Mouse (Mus musculus) heart, embryonic 11.5 days (tissue): Measurements from ENCODE around the gene Pdha2. TPM values are rescaled to one million over a fixed set of nuclear protein-coding genes. Genes with fewer than 3 reads are reported as not detected.

ENCODE experiments used
- ATAC-seq: fragments of 200-750 bp; cut with Nextera tagmentation; replicated peaks from 2 replicates; pipeline ENCODE4 v1.8.0; 2017; ENCODE audit warnings: moderate library complexity; ENCODE audit not compliant: insufficient number of reproducible peaks, low FRiP score, low TSS enrichment
- H3K27ac ChIP-seq: fragments of 300-500 bp; sonication (generic); 2 replicates; pipeline ENCODE4 v1.5.1; 2014; ENCODE audit warnings: mild to moderate bottlenecking, low read depth, low read length
- H3K27me3 ChIP-seq: fragments of 300-500 bp; sonication (generic); 2 replicates; pipeline ENCODE4 v1.6.1; 2014; ENCODE audit warnings: mild to moderate bottlenecking, low read length, mixed read lengths; ENCODE audit not compliant: control insufficient read depth, insufficient read depth
- H3K36me3 ChIP-seq: fragments of 300-500 bp; sonication (generic); 2 replicates; pipeline ENCODE4 v1.6.1; 2014; ENCODE audit warnings: mild to moderate bottlenecking, low read length, moderate library complexity, mixed read lengths; ENCODE audit not compliant: control insufficient read depth, insufficient read depth
- H3K4me1 ChIP-seq: fragments of 300-500 bp; sonication (generic); 2 replicates; pipeline ENCODE4 v1.6.1; 2014; ENCODE audit warnings: low read length; ENCODE audit not compliant: control insufficient read depth, insufficient read depth
- H3K4me2 ChIP-seq: fragments of 300-500 bp; sonication (generic); 2 replicates; pipeline ENCODE4 v1.6.1; 2014; ENCODE audit warnings: mild to moderate bottlenecking, moderate library complexity
- H3K4me3 ChIP-seq: fragments of 300-500 bp; sonication (generic); 2 replicates; pipeline ENCODE4 v1.5.1; 2014; ENCODE audit warnings: low read depth, low read length
- H3K9ac ChIP-seq: fragments of 300-500 bp; sonication (generic); 2 replicates; pipeline ENCODE4 v1.6.1; 2014; ENCODE audit warnings: mild to moderate bottlenecking, low read depth, low read length, moderate library complexity
- H3K9me3 ChIP-seq: fragments of 300-500 bp; sonication (generic); replicated peaks from 2 replicates; pipeline ENCODE4 v1.6.1; 2016; ENCODE audit warnings: low read length; ENCODE audit not compliant: control insufficient read depth
- WGBS: fragments of 180-500 bp; shearing (Covaris S2); extraction: QIAGEN DNeasy Blood & Tissue Kit; methylation state at CpG from one replicate; pipeline ENCODE4 v1.1.7; 2014; ENCODE audit not compliant: insufficient replicate concordance; 5-methylcytosine and 5-hydroxymethylcytosine counted together
- polyA plus RNA-seq: library from polyadenylated mRNA; unstranded; fragments of >200 nt; fragmentation: Nextera tagmentation; extraction: Ambion mirVana; gene quantifications from 2 replicates; pipeline ENCODE4 v1.2.1, GENCODE M21; 2014

Pdha2 gene
- polyA plus RNA-seq, 1 experiment from 2014 or later, result not detected

DNA sequence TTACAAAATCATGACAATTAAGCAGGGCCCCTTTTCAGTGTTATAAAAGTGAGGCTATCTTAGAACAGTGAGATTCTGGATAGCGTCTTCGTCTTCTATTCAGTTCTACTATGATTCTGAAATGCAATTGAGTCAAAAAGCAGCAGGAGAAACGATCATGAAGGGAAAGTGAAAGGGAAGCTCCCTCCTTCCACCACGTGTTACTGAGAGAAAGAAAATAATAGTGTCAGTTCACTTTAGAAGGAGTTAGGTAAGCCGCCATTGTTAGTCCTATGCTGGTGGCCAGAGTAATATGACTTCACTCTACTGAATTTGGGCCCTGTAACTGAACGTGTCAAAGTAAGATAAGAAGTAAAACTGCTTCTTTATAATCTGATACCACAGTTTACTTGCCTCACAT lies 4.1 kb upstream of the Pdha2 start:
- ATAC-seq, result no peak
- WGBS, result 72% methylated on average over 6 of the region's 6 CpGs
- H3K27ac ChIP-seq, result no peak overlapping the region
- H3K36me3 ChIP-seq, result no peaks in the 10 kb centered on the region
- no peak overlapping the region for H3K9ac ChIP-seq
- no peaks in the 10 kb centered on the region for H3K9me3 ChIP-seq
- no peak overlapping the region for H3K4me3 ChIP-seq
- no peak overlapping the region for H3K4me2 ChIP-seq
- H3K4me1 ChIP-seq, result 0 out of 2 replicates have a peak, but pooled peaks cover 3% of the 10 kb centered on the region
- H3K27me3 ChIP-seq, result no peaks in the 10 kb centered on the region

DNA sequence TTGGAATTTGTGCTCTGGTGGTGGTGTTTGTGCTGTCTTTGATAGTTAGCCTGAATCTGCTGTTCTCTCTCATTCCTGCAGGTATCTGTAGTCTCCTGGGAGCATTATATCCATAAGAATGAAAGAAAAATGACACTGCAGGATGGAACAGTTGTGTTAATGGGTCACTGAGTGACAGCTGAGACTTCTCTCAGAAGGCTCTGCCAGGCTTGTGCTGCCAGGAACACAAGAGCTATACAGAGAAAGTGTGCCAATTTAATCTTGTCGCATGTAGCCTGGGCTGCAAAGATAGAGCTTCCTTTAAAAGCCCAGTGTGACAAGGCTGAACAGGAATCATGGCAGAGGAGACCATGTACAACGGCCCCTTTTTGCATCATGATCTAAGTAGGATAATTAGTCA lies 2.6 kb upstream of the Pdha2 start:
- WGBS, result 76% methylated on average over 2 of the region's 2 CpGs
- Histone ChIP-seq H3K9ac (no peak overlapping the region), H3K36me3 (no peaks in the 10 kb centered on the region), H3K9me3 (no peaks in the 10 kb centered on the region), H3K4me2 (no peak overlapping the region), H3K27me3 (no peaks in the 10 kb centered on the region), H3K4me1 (0 out of 2 replicates have a peak, but pooled peaks cover 3% of the 10 kb centered on the region), H3K27ac (no peak overlapping the region), H3K4me3 (no peak overlapping the region)
- no peak for ATAC-seq

DNA sequence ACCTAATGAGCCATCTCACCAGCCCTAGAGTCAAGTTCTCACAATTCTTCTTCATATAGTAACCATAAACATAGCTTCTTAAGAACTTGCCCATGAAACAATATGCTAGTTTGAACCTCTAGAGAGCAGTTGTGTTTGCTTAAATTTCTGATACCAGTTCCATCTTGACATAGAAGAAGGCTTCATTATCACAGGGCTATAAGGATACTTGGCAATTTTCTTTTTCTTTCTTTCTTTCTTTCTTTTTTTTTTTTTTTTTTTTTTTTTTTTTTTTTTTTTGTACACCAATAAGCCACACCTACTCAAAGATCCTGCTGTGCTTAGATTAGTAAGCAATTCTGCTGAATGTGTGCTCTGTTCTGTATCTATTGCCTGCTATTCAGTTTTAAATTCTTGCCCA lies 2.0 kb upstream of the Pdha2 start:
- no peaks in the 10 kb centered on the region for H3K27me3 ChIP-seq
- H3K9me3 ChIP-seq, result no peaks in the 10 kb centered on the region
- H3K9ac ChIP-seq, result no peak overlapping the region
- no peak overlapping the region for H3K4me3 ChIP-seq
- H3K4me2 ChIP-seq, result no peak overlapping the region
- no peaks in the 10 kb centered on the region for H3K36me3 ChIP-seq
- H3K27ac ChIP-seq, result no peak overlapping the region
- H3K4me1 ChIP-seq, result 0 out of 2 replicates have a peak, but pooled peaks cover 3% of the 10 kb centered on the region
- no peak for ATAC-seq

DNA sequence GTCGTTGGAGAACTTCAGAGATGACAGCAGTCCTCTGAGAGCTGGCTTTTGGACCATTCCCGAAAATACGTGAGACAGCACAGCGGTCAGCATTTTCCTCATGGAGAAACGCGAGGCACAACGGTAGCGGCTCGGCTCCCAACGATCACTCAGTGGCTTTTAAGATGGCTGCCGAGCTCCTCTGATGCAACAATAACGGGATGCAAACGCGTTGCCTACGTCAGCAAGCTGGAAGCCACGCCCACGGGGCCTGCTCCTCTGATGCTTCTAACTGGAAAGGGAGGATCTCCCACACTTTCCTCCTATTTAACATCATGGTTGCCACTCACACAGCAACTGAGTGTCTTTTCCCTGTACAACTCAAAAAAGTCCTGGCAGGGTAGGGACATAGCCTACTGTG lies 511 bp downstream of the Pdha2 start:
- Histone ChIP-seq H3K27ac (no peak overlapping the region), H3K36me3 (no peaks in the 10 kb centered on the region), H3K9me3 (no peaks in the 10 kb centered on the region), H3K4me3 (no peak overlapping the region), H3K9ac (no peak overlapping the region), H3K4me2 (no peak overlapping the region), H3K27me3 (no peaks in the 10 kb centered on the region), H3K4me1 (no peaks in the 10 kb centered on the region)
- no peak for ATAC-seq
- 89% methylated on average over 17 of the region's 17 CpGs for WGBS

DNA sequence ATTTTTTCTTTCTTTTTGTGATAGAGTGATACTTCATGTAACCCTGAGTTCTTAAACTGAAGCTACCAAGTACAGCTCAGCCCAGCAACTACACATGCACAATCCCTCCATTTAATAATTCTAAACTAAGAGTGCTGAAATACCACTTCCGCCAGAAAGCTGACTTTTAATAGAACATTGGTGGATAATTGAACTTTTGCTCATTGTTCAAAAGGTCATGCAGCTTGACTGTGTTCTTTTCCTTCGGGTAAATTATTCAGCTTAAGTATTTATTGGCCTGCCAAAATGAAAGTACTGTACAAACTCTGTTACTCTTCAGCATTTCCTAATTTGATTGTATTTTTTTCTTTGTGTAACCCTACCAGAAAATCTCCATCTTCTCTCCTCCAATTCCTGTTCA lies 10.4 kb downstream of the Pdha2 start:
- H3K27me3 ChIP-seq, result no peaks in the 10 kb centered on the region
- H3K27ac ChIP-seq, result no peak overlapping the region
- no peak for ATAC-seq
- no peaks in the 10 kb centered on the region for H3K4me1 ChIP-seq
- 77% methylated on average over 2 of the region's 2 CpGs for WGBS
- no peak overlapping the region for H3K4me3 ChIP-seq
- H3K9ac ChIP-seq, result no peak overlapping the region
- no peak overlapping the region for H3K4me2 ChIP-seq
- no peaks in the 10 kb centered on the region for H3K9me3 ChIP-seq
- H3K36me3 ChIP-seq, result no peaks in the 10 kb centered on the region

DNA sequence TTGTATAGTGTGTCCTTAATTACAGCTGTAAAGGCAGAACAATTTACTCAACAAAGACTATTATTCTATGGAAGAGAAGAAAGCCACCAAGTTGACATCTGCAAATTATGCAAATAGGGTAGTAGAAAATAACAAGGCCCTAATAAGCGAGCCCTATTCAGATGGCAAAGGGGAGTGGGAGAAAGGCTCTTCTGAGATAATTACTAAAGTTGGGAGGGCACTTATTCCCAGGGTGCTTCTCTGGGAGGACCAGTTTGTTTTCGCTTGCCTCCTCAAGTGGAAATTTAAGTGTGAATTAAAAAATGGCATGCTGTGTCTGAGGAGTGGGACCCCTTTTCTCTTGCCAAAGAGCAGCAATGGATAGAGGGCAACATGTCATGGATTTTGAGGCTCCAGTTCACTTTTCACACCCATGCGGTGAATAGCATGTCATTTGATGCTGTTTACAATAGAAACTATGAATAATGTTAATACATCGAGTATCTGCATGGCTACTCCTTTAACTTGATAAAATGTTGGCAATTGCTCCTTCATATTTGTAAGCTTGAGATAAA lies 14.8 kb downstream of the Pdha2 start:
- ATAC-seq, result no peak
- H3K4me1 ChIP-seq, result no peaks in the 10 kb centered on the region
- no peak overlapping the region for H3K4me2 ChIP-seq
- no peak overlapping the region for H3K4me3 ChIP-seq
- H3K27me3 ChIP-seq, result no peaks in the 10 kb centered on the region
- H3K27ac ChIP-seq, result no peak overlapping the region
- H3K36me3 ChIP-seq, result no peaks in the 10 kb centered on the region
- H3K9ac ChIP-seq, result no peak overlapping the region
- WGBS, result 71% methylated on average over 4 of the region's 4 CpGs
- no peaks in the 10 kb centered on the region for H3K9me3 ChIP-seq

DNA sequence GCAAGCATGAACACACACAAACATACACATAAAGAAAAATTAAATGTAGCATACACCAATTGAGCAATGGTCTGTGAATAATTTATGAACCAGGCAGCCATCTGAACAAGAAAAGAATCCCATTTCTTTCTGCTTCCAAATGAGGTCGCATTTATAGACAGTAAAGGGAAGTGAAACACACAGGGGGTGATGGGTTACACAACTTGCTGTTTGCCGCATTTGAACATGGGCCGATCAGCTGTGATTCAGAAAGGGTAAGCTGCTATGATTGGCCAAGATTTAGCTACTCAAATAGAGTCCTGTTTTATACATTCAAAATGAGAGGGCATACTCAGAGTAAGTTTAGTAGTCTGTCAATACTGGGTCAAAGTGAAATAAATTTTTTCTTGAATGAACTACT lies 20.5 kb downstream of the Pdha2 start:
- no peak overlapping the region for H3K4me2 ChIP-seq
- H3K27me3 ChIP-seq, result no peaks in the 10 kb centered on the region
- H3K4me3 ChIP-seq, result no peak overlapping the region
- H3K27ac ChIP-seq, result no peak overlapping the region
- no peak overlapping the region for H3K9ac ChIP-seq
- no peaks in the 10 kb centered on the region for H3K4me1 ChIP-seq
- WGBS, result 78% methylated on average over 3 of the region's 3 CpGs
- ATAC-seq, result no peak
- H3K9me3 ChIP-seq, result no peaks in the 10 kb centered on the region
- no peaks in the 10 kb centered on the region for H3K36me3 ChIP-seq

DNA sequence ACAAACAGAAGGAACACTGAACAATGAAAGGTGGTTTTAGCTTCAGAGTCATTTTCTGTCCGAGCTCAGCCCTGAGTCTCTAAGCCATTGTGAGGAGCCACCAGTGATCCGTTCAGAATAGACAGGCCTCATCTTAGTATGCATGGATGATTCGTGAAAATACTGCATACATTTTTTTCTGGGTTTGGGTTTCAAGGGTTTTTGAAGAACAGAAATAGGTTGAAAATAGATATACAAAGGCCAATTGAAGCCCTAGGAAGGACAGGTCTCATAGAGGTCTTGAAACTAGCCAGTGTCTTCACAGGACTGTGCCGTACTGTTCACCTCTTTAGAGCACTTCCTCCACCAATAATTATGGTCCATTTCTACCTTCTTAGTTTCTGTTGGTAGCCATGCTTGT lies 21.7 kb downstream of the Pdha2 start:
- no peak overlapping the region for H3K4me3 ChIP-seq
- H3K9ac ChIP-seq, result no peak overlapping the region
- no peak overlapping the region for H3K27ac ChIP-seq
- 78% methylated on average over 4 of the region's 4 CpGs for WGBS
- no peaks in the 10 kb centered on the region for H3K9me3 ChIP-seq
- H3K36me3 ChIP-seq, result no peaks in the 10 kb centered on the region
- no peak for ATAC-seq
- no peak overlapping the region for H3K4me2 ChIP-seq
- no peaks in the 10 kb centered on the region for H3K27me3 ChIP-seq
- H3K4me1 ChIP-seq, result no peaks in the 10 kb centered on the region

DNA sequence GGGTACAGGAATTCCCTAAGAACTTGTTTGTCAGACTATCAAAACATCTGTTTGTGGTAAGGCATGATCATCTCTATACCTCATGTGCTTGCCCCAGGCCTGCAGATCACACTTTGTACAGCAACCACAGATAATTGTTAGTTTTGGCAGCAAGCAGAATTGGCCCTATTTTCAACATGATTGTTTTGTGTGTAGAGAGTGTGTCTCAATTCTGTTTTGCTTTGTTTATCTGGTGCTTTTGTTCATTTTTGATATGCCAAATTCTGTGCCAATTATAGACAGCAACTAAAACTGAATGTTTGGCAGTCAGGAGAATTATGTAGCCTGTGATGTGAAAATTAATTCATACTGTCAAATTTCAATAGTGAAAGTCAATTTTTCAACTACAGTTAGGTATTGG lies 51.2 kb downstream of the Pdha2 start:
- Histone ChIP-seq H3K9me3 (no peaks in the 10 kb centered on the region), H3K9ac (no peak overlapping the region), H3K27me3 (no peaks in the 10 kb centered on the region), H3K36me3 (no peaks in the 10 kb centered on the region), H3K4me2 (no peak overlapping the region), H3K27ac (no peak overlapping the region), H3K4me1 (no peaks in the 10 kb centered on the region), H3K4me3 (no peak overlapping the region)
- no peak for ATAC-seq
